Mouse (Mus musculus) adrenal gland, postnatal 25 days (tissue): Measurements from ENCODE around the gene Leng9. TPM values are rescaled to one million over a fixed set of nuclear protein-coding genes. Genes with fewer than 3 reads are reported as not detected.

Experiments
- DNase-seq: peaks from one replicate; pipeline ENCODE4 v3.0.0; 2021; ENCODE audit warnings: mixed read lengths
- total RNA-seq: library from RNA; stranded (reverse); gene quantifications from 2 replicates; pipeline ENCODE4 v1.2.3, GENCODE M21; 2021

Leng9 gene
- total RNA-seq, 1 experiment from 2014 or later: 11.5 TPM

DNA sequence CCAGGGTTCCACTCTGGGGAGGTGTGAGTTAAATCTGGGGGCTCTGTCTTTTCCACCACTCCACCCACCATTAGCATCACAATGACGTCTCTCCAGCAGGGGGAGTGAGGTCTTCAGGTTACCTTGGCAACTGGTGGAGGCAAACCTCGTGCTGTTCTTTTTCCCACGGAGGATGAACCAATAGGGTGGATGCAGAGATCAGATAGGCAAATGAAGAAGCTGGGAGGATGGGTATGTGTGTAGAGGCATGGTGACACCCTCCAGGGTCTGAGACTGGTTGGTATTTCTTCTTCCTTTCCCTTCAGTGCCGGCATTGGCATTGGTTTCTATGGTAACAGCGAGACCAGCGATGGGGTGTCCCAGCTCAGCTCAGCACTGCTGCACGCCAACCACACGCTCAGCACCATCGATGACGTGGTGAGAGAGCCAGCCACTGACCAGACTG lies 25.8 kb downstream of the Leng9 start:
- DNase-seq: no peak

DNA sequence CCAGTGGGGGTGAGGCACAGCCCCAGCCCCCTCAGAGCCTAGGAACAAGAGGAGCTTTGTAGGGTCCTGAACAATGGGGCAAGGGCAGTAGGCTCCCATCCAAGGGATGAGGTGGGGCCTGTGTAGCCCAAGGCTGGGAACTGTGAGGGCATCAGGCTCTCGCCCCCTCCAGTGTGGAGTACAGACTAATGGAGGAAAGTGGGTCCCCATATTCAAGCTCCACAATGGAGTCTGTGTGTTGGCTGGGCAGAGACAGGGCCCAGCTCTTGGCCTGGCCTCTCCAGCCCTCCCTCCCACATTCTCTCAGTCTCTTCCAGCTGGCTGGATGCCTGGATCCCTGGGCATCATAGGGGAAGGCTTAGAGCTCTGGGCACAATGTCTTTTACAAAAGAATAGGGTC lies 26.4 kb downstream of the Leng9 start:
- peak; percentile 43 for DNase-seq

DNA sequence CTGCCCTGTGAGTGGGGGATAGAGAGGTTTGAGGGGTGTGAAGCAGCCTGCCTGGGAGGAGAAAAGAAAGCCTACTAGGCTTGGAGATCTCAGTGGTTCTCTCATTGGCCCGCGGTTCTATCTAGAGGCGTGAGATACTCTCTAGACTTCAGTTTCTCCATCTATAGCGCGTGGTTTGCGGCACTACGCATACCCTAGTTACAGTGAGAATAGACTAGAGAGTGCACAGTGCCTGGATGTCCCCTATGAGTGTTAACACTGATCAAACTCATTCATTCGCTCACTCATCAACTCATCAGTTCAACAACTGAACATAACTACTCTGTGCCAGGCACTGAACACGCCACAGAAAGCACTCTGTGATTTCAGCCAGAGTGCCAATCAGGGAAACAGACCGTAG lies 27.4 kb downstream of the Leng9 start:
- no peak for DNase-seq

DNA sequence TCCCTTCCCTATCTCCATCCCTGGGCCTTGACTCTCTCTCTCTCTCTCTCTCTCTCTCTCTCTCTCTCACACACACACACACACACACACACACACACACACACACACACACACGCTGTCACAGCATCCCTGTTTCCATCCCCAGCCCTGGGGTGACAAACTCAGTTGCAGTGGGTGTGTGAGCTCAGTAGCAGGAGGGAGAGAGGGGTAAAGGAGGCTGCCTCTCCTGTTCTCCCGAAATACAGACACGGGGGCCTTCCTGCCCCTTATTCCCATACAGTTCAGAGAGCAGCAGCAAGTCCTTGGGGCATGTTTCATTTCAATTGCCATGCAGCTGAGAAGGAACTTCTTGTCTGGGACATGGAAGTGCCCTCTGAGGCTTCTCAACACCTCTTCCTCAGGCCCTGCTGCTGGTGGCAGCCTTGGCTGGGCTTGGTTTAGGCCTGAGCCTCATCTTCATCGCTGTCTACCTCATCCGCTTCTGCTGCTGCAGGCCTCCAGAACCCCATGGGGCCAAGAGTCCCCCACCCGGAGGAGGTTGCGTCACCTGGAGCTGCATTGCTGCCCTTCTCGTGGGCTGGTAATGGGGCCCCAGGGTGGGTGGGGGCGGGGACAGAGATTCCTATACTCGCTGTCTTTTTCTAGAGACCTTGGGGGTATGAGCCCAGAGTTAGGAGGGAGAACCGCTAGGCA lies 28.0 kb downstream of the Leng9 start:
- no peak for DNase-seq

DNA sequence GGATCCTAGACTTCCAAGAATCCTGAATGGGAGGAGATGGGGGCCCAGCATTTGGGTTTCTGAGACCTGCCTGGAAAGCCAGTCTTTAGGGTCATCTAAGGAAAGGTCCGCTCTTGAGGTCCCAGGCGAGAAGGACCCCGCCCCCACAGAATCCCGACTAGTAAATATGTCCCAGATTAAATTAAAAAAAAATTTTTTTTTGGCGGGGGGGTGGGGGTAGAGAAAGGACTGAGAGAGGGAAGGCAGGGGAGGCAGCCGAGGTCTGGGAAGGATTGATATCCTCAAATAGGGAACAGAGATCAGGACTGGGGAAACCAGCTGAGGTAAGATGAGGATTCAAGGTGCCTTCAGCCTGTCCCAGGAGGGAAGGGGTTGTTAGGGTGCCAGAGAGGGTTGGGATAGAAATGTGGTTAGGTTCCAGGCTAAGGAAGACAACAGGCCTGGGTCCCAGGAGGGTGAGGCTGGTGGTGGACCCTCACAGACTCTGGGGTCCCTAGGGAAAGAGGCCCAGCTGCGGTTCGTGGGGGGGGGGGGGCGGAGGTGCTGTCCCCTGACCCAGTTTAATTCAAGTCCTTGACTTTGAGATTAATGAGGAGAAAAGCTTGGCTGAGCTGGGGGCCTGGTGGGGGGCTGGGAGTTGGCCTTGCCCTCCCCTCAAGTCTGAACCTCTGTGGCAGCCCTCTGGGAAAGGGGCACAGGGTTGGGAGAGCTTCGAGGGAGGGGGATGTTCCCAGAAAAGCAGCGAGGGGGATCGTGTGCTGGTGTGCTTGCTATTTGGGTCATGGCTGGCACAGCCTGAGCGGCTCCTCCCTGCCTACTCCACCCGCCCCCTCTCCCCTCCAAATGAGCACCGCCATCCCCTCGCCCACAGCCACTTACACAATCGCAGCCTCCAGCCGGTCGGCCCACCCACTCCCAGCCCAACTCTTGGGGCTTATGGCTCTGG lies 29.9 kb downstream of the Leng9 start:
- no peak for DNase-seq

DNA sequence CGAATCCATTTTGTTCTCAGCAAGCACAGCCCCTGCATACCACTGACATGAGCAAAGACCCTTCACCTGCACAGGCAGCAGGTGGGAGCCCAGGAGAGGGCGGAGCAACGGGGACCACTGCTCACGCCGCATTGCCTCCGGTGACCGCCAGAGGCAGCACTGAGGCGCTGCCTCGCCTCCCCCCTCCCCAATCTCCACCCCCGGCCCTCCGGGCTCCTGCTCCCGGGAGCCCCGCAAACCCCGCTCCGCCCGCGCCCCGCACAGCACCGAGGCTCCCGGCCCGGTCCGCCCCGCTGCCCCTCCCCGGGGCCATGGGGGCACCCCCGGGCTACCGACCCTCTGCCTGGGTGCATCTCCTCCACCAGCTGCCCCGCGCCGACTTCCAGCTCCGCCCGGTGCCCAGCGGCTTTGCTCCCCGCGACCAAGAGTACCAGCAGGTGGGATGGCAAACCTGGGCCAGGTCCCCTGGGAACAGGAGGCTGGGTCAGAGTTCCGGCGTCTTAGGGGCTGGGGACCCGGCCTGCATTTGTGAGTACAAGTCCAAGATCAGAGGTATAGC lies 30.8 kb downstream of the Leng9 start, which contains the start of gene Ttyh1:
Gene Ttyh1 (plus strand): TSS at position 65 of the 559 bp plus-strand sequence.
- no peak for DNase-seq

DNA sequence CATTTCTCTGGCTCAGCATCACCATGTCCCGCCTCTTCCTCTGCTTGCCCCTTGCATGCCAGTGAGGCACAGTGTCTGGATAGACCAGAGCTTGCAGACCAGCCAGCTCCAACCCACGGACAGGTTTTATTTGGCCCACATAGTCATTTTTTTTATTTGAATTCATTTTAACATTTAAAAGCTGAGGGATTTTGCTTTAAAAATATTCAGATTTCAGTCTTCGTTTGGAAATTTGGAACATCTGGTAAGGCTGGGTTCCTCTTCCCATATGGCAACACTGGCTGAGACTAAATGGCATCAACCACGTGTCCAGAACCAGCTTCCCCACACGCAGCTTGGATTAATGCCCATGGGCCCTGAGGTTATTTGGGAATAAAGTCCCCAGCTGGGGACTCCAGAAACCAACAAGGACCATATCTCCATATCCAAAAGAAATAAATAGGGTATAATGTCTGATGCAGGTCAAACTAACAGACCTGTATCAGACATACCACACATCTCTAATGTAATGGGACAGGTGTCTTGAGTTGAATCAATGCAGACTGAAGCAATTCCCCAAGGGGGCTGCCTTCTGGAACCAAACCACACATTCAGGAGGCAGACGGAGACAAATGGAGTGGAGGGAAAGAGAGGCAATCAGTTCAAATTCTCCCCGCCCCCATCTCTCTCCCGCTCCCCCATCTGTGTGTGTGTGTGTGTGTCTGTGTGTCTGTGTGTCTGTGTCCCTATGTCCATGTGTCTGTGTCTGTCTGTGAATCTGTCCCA lies 32.9 kb downstream of the Leng9 start:
- no peak for DNase-seq

DNA sequence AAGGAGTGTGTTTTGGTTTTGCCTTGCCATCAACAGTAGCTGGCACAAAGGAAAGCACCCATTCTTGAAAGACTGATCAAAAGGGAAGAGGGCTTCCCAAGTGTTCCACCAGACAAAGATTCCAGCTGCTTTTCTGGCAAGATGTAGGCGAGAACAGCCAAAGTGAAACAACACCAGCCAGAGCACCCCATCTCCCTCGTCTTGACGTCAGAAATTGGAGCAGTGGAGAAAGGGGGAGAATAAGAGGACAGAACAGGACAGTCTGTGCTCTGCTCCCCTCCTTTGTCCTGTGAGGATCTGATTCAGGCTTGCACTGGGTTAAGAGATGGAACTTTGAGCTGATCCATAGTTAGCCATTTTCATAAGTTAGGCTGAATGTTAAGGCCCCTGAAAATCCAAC lies 38.4 kb downstream of the Leng9 start:
- no peak for DNase-seq

DNA sequence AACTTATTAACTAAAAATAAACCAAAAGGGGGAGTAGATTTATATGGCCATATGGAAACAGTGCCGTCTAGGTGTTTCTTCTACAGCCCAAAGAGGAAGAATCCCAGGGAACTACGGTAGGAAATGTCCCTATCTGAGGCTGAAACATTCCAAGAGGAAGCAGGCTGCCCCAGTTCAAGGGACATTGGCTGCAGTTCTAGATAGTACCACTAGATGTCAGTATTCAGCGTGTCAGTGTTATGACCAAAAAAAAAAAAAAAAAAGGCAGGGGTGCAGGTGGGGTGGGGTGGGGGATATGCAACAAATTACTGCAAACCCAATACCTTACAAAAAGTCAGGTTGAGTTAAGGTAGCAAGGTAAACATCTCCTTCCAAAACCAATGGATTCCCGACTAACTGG lies 46.8 kb downstream of the Leng9 start:
- no peak for DNase-seq

DNA sequence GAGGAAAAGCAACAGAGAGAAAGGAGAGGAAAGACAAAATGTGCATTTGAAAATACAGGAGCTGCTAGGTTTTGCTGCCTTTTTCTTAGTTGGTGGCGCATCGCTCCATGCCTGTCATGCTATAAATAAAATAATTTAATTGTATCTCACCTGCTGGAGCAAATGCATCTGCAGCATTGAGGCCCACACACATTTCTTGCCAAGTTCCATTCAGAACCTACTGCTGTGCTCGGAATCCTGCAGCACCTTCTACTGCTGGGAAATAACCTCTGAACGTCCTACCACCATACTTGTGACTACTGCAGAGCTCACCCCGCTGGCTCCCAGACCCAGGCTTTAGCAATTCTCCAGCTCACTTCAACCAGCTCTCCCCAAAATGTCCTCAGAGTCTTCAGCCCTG lies 49.0 kb downstream of the Leng9 start:
- no peak for DNase-seq

DNA sequence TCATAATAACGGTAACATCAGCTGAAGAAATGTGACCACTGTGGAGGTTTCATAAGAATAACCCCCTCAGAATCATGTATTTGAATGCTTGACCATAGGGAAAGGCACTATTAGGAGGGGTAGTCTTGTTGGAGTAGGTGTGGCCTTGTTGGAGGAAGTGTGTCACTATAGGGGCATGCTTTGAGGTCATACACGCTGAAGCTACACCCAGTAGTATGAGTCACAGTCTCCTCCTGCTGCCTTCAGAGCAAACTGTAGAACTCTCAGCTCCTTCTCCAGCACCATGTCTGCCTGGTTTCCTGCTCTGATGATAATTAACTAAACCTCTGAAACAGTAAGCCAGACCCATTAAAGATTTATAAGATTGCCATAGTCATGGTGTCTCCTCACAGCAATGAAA lies 51.3 kb downstream of the Leng9 start:
- DNase-seq: no peak

DNA sequence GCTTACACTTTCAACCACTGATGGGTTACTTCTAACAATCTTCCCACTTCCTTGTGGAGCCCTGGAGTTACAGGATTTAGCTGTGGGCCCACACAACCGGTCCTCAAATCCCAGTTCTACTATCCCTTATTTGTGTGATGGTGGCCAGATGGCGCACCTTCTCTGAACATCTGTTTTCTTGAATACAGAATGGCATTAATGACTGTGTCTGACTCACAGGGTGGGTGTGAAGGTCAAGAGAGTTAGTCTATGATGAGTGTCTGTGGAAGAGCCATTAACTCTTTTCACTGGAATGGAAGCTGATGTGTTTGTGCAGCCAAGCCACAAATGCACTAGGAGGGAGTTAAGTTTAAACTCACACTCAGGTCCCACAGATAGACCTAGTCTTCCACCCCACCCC lies 51.9 kb downstream of the Leng9 start:
- DNase-seq: no peak

Other genes with a start within 250 kb of the Leng9 start
- gene Lilra6, start 234.9 kb downstream of the Leng9 start, total RNA-seq: 0.24 and 0.48 TPM in 2 replicates
- gene Lair1, start 87.2 kb downstream of the Leng9 start, total RNA-seq: 1.2 TPM in 2 replicates
- 2.0 and 2.3 TPM in 2 replicates for gene Ttyh1, start 31.0 kb downstream of the Leng9 start, total RNA-seq
- gene Leng8, start 13.3 kb downstream of the Leng9 start, total RNA-seq: 131 and 169 TPM in 2 replicates
- gene Cdc42ep5, start 14.5 kb upstream of the Leng9 start, total RNA-seq: 42.7 and 45.5 TPM in 2 replicates
- gene Lilra5, start 87.4 kb upstream of the Leng9 start, total RNA-seq: 1.4 TPM in 2 replicates
- 0.21 TPM in 1 of 2 replicates, not detected in the other for gene Ncr1, start 187.3 kb upstream of the Leng9 start, total RNA-seq
- not detected in 2 replicates for gene Gp6, start 247.4 kb upstream of the Leng9 start, total RNA-seq